Mouse (Mus musculus): Measurements from ENCODE around the gene Fancc. TPM values are rescaled to one million over a fixed set of nuclear protein-coding genes. Genes with fewer than 3 reads are reported as not detected.
A peak's percentile ranks its signal among the peaks of the same experiment; 100 is the strongest.
"Not testable (repeated sequence)": the region's sequence is repeated elsewhere in the genome, so short reads cannot be mapped to it uniquely, and the experiment has no call there.

The Fancc gene
- polyA plus RNA-seq, 1 experiment: 0.19 TPM

GRCm38 (mm10) chr13:63431030-63431856, 65.8 kb downstream of the Fancc start:
- Histone ChIP-seq H3K27me3 (replicated peaks) (peaks cover 7% of the 10 kb centered on the region), H3K9me3 (no peaks in the 10 kb centered on the region), H3K4me3 (replicated peaks) (peak overlapping the region; percentile 95), H3K4me1 (peaks cover 11% of the 10 kb centered on the region), H3K36me3 (replicated peaks; ENCODE audit: low read length) (no peaks in the 10 kb centered on the region)
- no peak for TF ChIP-seq FLI1 (IDR thresholded peaks at IDR 0.05; ENCODE audit: low read length)
- TF ChIP-seq GATA1 (IDR thresholded peaks at IDR 0.05; ENCODE audit: borderline replicate concordance, low read length): no peak

GRCm38 (mm10) chr13:63430681-63431029, 66.4 kb downstream of the Fancc start:
- no peaks in the 10 kb centered on the region for H3K9me3 ChIP-seq
- no peak for TF ChIP-seq GATA1 (IDR thresholded peaks at IDR 0.05; ENCODE audit: borderline replicate concordance, low read length)
- TF ChIP-seq FLI1 (IDR thresholded peaks at IDR 0.05; ENCODE audit: low read length): no peak
- peaks cover 11% of the 10 kb centered on the region for H3K4me1 ChIP-seq
- H3K27me3 ChIP-seq (replicated peaks): peaks cover 7% of the 10 kb centered on the region
- no peaks in the 10 kb centered on the region for H3K36me3 ChIP-seq (replicated peaks; ENCODE audit: low read length)
- peak overlapping the region; percentile 95 for H3K4me3 ChIP-seq (replicated peaks)

- Histone ChIP-seq H3K4me3 (replicated peaks) (peak overlapping the region; percentile 95), H3K27me3 (replicated peaks) (peaks cover 4% of the 10 kb centered on the region), H3K9me3 (no peaks in the 10 kb centered on the region), H3K4me1 (peaks cover 11% of the 10 kb centered on the region), H3K36me3 (replicated peaks; ENCODE audit: low read length) (no peaks in the 10 kb centered on the region)
- no peak for TF ChIP-seq GATA1 (IDR thresholded peaks at IDR 0.05; ENCODE audit: borderline replicate concordance, low read length)
Measured at GRCm38 (mm10) chr13:63430206-63430605, 66.9 kb downstream of the Fancc start.

- H3K4me1 ChIP-seq: peaks cover 11% of the 10 kb centered on the region
- H3K27me3 ChIP-seq (replicated peaks); H3K4me3 ChIP-seq (replicated peaks); H3K9me3 ChIP-seq; H3K36me3 ChIP-seq (replicated peaks; ENCODE audit: low read length): not testable (repeated sequence)
Measured at GRCm38 (mm10) chr13:63428211-63428610, 68.9 kb downstream of the Fancc start.

- Histone ChIP-seq H3K4me1 (peaks cover 8% of the 10 kb centered on the region; the same call in 1 of the 2 replicates), H3K4me3 (replicated peaks) (no peak overlapping the region), H3K36me3 (replicated peaks; ENCODE audit: low read length) (no peaks in the 10 kb centered on the region), H3K27me3 (replicated peaks) (peaks cover 2% of the 10 kb centered on the region), H3K9me3 (no peaks in the 10 kb centered on the region)
- TF ChIP-seq FLI1 (IDR thresholded peaks at IDR 0.05; ENCODE audit: low read length) (no peak), GATA1 (IDR thresholded peaks at IDR 0.05; ENCODE audit: borderline replicate concordance, low read length) (no peak)
Measured at GRCm38 (mm10) chr13:63423060-63423459, 74.0 kb downstream of the Fancc start.

GRCm38 (mm10) chr13:63421225-63421624, 75.9 kb downstream of the Fancc start:
- H3K9me3 ChIP-seq: no peaks in the 10 kb centered on the region
- H3K4me3 ChIP-seq (replicated peaks): no peak overlapping the region
- H3K4me1 ChIP-seq: peaks cover 8% of the 10 kb centered on the region; the same call in 1 of the 2 replicates
- H3K36me3 ChIP-seq (replicated peaks; ENCODE audit: low read length): no peaks in the 10 kb centered on the region
- TF ChIP-seq GATA1 (IDR thresholded peaks at IDR 0.05; ENCODE audit: borderline replicate concordance, low read length): no peak
- TF ChIP-seq FLI1 (IDR thresholded peaks at IDR 0.05; ENCODE audit: low read length): no peak
- peaks cover 2% of the 10 kb centered on the region for H3K27me3 ChIP-seq (replicated peaks)

- no peak for TF ChIP-seq GATA1 (IDR thresholded peaks at IDR 0.05; ENCODE audit: borderline replicate concordance, low read length)
- no peak for TF ChIP-seq FLI1 (IDR thresholded peaks at IDR 0.05; ENCODE audit: low read length)
- Histone ChIP-seq H3K27me3 (replicated peaks) (peaks cover 4% of the 10 kb centered on the region), H3K4me3 (replicated peaks) (no peak overlapping the region), H3K36me3 (replicated peaks; ENCODE audit: low read length) (no peaks in the 10 kb centered on the region), H3K9me3 (no peaks in the 10 kb centered on the region), H3K4me1 (peaks cover 8% of the 10 kb centered on the region; the same call in 1 of the 2 replicates)
Measured at GRCm38 (mm10) chr13:63418148-63418547, 78.9 kb downstream of the Fancc start.

- TF ChIP-seq GATA1 (IDR thresholded peaks at IDR 0.05; ENCODE audit: borderline replicate concordance, low read length) (no peak), FLI1 (IDR thresholded peaks at IDR 0.05; ENCODE audit: low read length) (no peak)
- Histone ChIP-seq H3K36me3 (replicated peaks; ENCODE audit: low read length) (no peaks in the 10 kb centered on the region), H3K27me3 (replicated peaks) (peaks cover 4% of the 10 kb centered on the region)
Measured at GRCm38 (mm10) chr13:63416824-63417223, 80.3 kb downstream of the Fancc start.

GRCm38 (mm10) chr13:63412662-63413061, 84.4 kb downstream of the Fancc start:
- peaks cover 2% of the 10 kb centered on the region for H3K27me3 ChIP-seq (replicated peaks)
- no peak overlapping the region for H3K4me3 ChIP-seq (replicated peaks)
- H3K9me3 ChIP-seq: no peaks in the 10 kb centered on the region
- peaks cover 17% of the 10 kb centered on the region for H3K4me1 ChIP-seq
- no peak for TF ChIP-seq GATA1 (IDR thresholded peaks at IDR 0.05; ENCODE audit: borderline replicate concordance, low read length)
- TF ChIP-seq FLI1 (IDR thresholded peaks at IDR 0.05; ENCODE audit: low read length): no peak
- H3K36me3 ChIP-seq (replicated peaks; ENCODE audit: low read length): no peaks in the 10 kb centered on the region

More at GRCm38 (mm10) chr13:63416824-63417223, 80.3 kb downstream of the Fancc start:
- Histone ChIP-seq H3K9me3 (no peaks in the 10 kb centered on the region), H3K4me1 (peaks cover 10% of the 10 kb centered on the region), H3K4me3 (replicated peaks) (no peak overlapping the region)

- Histone ChIP-seq H3K4me3 (replicated peaks) (peak overlapping the region; percentile 76), H3K9me3 (no peaks in the 10 kb centered on the region), H3K36me3 (replicated peaks; ENCODE audit: low read length) (no peaks in the 10 kb centered on the region), H3K4me1 (peaks cover 17% of the 10 kb centered on the region), H3K27me3 (replicated peaks) (peaks cover 2% of the 10 kb centered on the region)
- TF ChIP-seq GATA1 (IDR thresholded peaks at IDR 0.05; ENCODE audit: borderline replicate concordance, low read length) (no peak), FLI1 (IDR thresholded peaks at IDR 0.05; ENCODE audit: low read length) (no peak)
Measured at GRCm38 (mm10) chr13:63411310-63412022, 85.6 kb downstream of the Fancc start.
